Mouse (Mus musculus) forebrain, embryonic 15.5 days (tissue): ENCODE measurements around the gene Cdk14. TPM values are rescaled to one million over a fixed set of nuclear protein-coding genes. Genes with fewer than 3 reads are reported as not detected.

Experiments
- ATAC-seq: fragments of 200-750 bp; cut with Nextera tagmentation; replicated peaks from 2 replicates; pipeline ENCODE4 v1.8.0; 2017; ENCODE audit warnings: mild to moderate bottlenecking, moderate TSS enrichment, moderate library complexity
- H3K27ac ChIP-seq: fragments of 300-500 bp; sonication (generic); replicated peaks from 2 replicates; pipeline ENCODE4 v1.5.1; 2015; ENCODE audit warnings: mild to moderate bottlenecking, inconsistent platforms
- H3K27me3 ChIP-seq: fragments of 300-500 bp; sonication (generic); 2 replicates; pipeline ENCODE4 v1.6.1; 2015; ENCODE audit warnings: inconsistent platforms
- H3K36me3 ChIP-seq: fragments of 300-500 bp; sonication (generic); 2 replicates; pipeline ENCODE4 v1.6.1; 2015; ENCODE audit warnings: mild to moderate bottlenecking, inconsistent platforms
- H3K4me1 ChIP-seq: fragments of 300-500 bp; sonication (generic); 2 replicates; pipeline ENCODE4 v1.6.1; 2015; ENCODE audit warnings: inconsistent platforms
- H3K4me2 ChIP-seq: fragments of 300-500 bp; sonication (generic); replicated peaks from 2 replicates; pipeline ENCODE4 v1.6.1; 2015; ENCODE audit warnings: mild to moderate bottlenecking, inconsistent platforms
- H3K4me3 ChIP-seq: fragments of 300-500 bp; sonication (generic); 2 replicates; pipeline ENCODE4 v1.5.1; 2015; ENCODE audit warnings: mild to moderate bottlenecking, inconsistent platforms
- H3K9ac ChIP-seq: fragments of 300-500 bp; sonication (generic); replicated peaks from 2 replicates; pipeline ENCODE4 v1.6.1; 2015; ENCODE audit warnings: mild to moderate bottlenecking, inconsistent platforms
- H3K9me3 ChIP-seq: fragments of 300-500 bp; sonication (generic); 2 replicates; pipeline ENCODE4 v1.6.1; 2016; ENCODE audit warnings: inconsistent platforms
- WGBS: fragments of 180-500 bp; shearing (Covaris S2); methylation state at CpG from one replicate; pipeline ENCODE4 v1.1.7; 2015; ENCODE audit warnings: mixed read lengths; 5-methylcytosine and 5-hydroxymethylcytosine counted together
- polyA plus RNA-seq: library from polyadenylated mRNA; unstranded; fragments of >200 nt; fragmentation: Nextera tagmentation; extraction: Ambion mirVana; gene quantifications from 2 replicates; pipeline ENCODE4 v1.2.1, GENCODE M21; 2015

Cdk14 gene
- polyA plus RNA-seq, 1 experiment from 2014 or later: 34.4 TPM

GRCm38 (mm10) chr5:4891862-4892704 is 528.0 kb downstream of the Cdk14 start:
- ATAC-seq: no peak
- Histone ChIP-seq H3K36me3 (no peaks in the 10 kb centered on the region), H3K27me3 (no peaks in the 10 kb centered on the region), H3K9ac (no peak overlapping the region), H3K27ac (no peak overlapping the region), H3K4me3 (no peak overlapping the region), H3K9me3 (no peaks in the 10 kb centered on the region), H3K4me1 (peaks cover 19% of the 10 kb centered on the region), H3K4me2 (no peak overlapping the region)
- 60% methylated on average over 17 of the region's 17 CpGs for WGBS

- 74% methylated on average over 4 of the region's 4 CpGs for WGBS
- H3K9me3 ChIP-seq: no peaks in the 10 kb centered on the region
- no peak overlapping the region for H3K4me2 ChIP-seq
- no peaks in the 10 kb centered on the region for H3K27me3 ChIP-seq
- no peak overlapping the region for H3K9ac ChIP-seq
- no peak for ATAC-seq
- no peaks in the 10 kb centered on the region for H3K36me3 ChIP-seq
- no peak overlapping the region for H3K27ac ChIP-seq
- no peak overlapping the region for H3K4me3 ChIP-seq
- H3K4me1 ChIP-seq: peaks cover 2% of the 10 kb centered on the region
Measured at GRCm38 (mm10) chr5:4887069-4887468, 533.0 kb downstream of the Cdk14 start.

- H3K36me3 ChIP-seq: no peaks in the 10 kb centered on the region
- H3K9me3 ChIP-seq: no peaks in the 10 kb centered on the region
- no peaks in the 10 kb centered on the region for H3K27me3 ChIP-seq
- no peak for ATAC-seq
- no peak overlapping the region for H3K4me3 ChIP-seq
- H3K4me1 ChIP-seq: peaks cover 12% of the 10 kb centered on the region
- no peak overlapping the region for H3K4me2 ChIP-seq
- 94% methylated on average over 1 of the region's 1 CpGs for WGBS
- H3K27ac ChIP-seq: no peak overlapping the region
- no peak overlapping the region for H3K9ac ChIP-seq
Measured at GRCm38 (mm10) chr5:4882841-4883240, 537.3 kb downstream of the Cdk14 start.

- no peak overlapping the region for H3K9ac ChIP-seq
- H3K4me3 ChIP-seq: no peak overlapping the region
- H3K4me2 ChIP-seq: no peak overlapping the region
- no peaks in the 10 kb centered on the region for H3K27me3 ChIP-seq
- 55% methylated on average over 4 of the region's 4 CpGs for WGBS
- ATAC-seq: no peak
- H3K27ac ChIP-seq: no peak overlapping the region
- no peaks in the 10 kb centered on the region for H3K36me3 ChIP-seq
- H3K4me1 ChIP-seq: peaks cover 30% of the 10 kb centered on the region
- H3K9me3 ChIP-seq: no peaks in the 10 kb centered on the region
Measured at GRCm38 (mm10) chr5:4880331-4880730, 539.8 kb downstream of the Cdk14 start.

GRCm38 (mm10) chr5:4878934-4879333 is 541.2 kb downstream of the Cdk14 start:
- Histone ChIP-seq H3K4me3 (no peak overlapping the region), H3K4me2 (no peak overlapping the region), H3K9me3 (no peaks in the 10 kb centered on the region), H3K27ac (0 out of 2 replicates have a peak overlapping the region, but pooled peaks have one; percentile 10), H3K4me1 (peaks cover 30% of the 10 kb centered on the region), H3K27me3 (no peaks in the 10 kb centered on the region), H3K9ac (no peak overlapping the region), H3K36me3 (no peaks in the 10 kb centered on the region)
- WGBS: 23% methylated on average over 3 of the region's 3 CpGs
- ATAC-seq: no peak

- peak; percentile 29 for ATAC-seq
- H3K9ac ChIP-seq: no peak overlapping the region
- peaks cover 30% of the 10 kb centered on the region for H3K4me1 ChIP-seq
- WGBS: 7% methylated on average over 4 of the region's 4 CpGs
- no peaks in the 10 kb centered on the region for H3K36me3 ChIP-seq
- peak overlapping the region; percentile 66 for H3K27ac ChIP-seq
- H3K4me3 ChIP-seq: no peak overlapping the region
- H3K9me3 ChIP-seq: no peaks in the 10 kb centered on the region
- no peak overlapping the region for H3K4me2 ChIP-seq
- H3K27me3 ChIP-seq: no peaks in the 10 kb centered on the region
Measured at GRCm38 (mm10) chr5:4877638-4878037, 542.5 kb downstream of the Cdk14 start.

GRCm38 (mm10) chr5:4877131-4877631 is 542.9 kb downstream of the Cdk14 start:
- Histone ChIP-seq H3K4me3 (no peak overlapping the region), H3K9me3 (no peaks in the 10 kb centered on the region), H3K4me2 (no peak overlapping the region), H3K36me3 (no peaks in the 10 kb centered on the region), H3K27ac (peak overlapping the region; percentile 66), H3K4me1 (peaks cover 30% of the 10 kb centered on the region), H3K27me3 (no peaks in the 10 kb centered on the region), H3K9ac (no peak overlapping the region)
- WGBS: 2% methylated on average over 5 of the region's 5 CpGs
- ATAC-seq: peak; percentile 63

- H3K9me3 ChIP-seq: no peaks in the 10 kb centered on the region
- peaks cover 30% of the 10 kb centered on the region for H3K4me1 ChIP-seq
- H3K36me3 ChIP-seq: no peaks in the 10 kb centered on the region
- 44% methylated on average over 15 of the region's 15 CpGs for WGBS
- H3K27ac ChIP-seq: peak overlapping the region; percentile 66; the same call in 1 of the 2 replicates
- H3K9ac ChIP-seq: no peak overlapping the region
- ATAC-seq: peak; percentile 60
- H3K27me3 ChIP-seq: no peaks in the 10 kb centered on the region
- no peak overlapping the region for H3K4me2 ChIP-seq
- no peak overlapping the region for H3K4me3 ChIP-seq
Measured at GRCm38 (mm10) chr5:4876653-4877091, 543.4 kb downstream of the Cdk14 start.

- Histone ChIP-seq H3K27me3 (no peaks in the 10 kb centered on the region), H3K4me2 (no peak overlapping the region), H3K9me3 (no peaks in the 10 kb centered on the region), H3K4me1 (peaks cover 41% of the 10 kb centered on the region), H3K4me3 (no peak overlapping the region), H3K9ac (no peak overlapping the region), H3K27ac (no peak overlapping the region), H3K36me3 (no peaks in the 10 kb centered on the region)
- WGBS: 19% methylated on average over 4 of the region's 4 CpGs
- ATAC-seq: no peak
Measured at GRCm38 (mm10) chr5:4870041-4870726, 549.9 kb downstream of the Cdk14 start.

GRCm38 (mm10) chr5:4868563-4869120 is 551.5 kb downstream of the Cdk14 start:
- no peak overlapping the region for H3K9ac ChIP-seq
- H3K4me1 ChIP-seq: peaks cover 41% of the 10 kb centered on the region
- H3K27ac ChIP-seq: peak overlapping the region; percentile 34
- ATAC-seq: 0 out of 2 replicates have a peak, but pooled peaks have one; percentile 20
- no peak overlapping the region for H3K4me3 ChIP-seq
- no peaks in the 10 kb centered on the region for H3K9me3 ChIP-seq
- WGBS: 18% methylated on average over 6 of the region's 6 CpGs
- no peak overlapping the region for H3K4me2 ChIP-seq
- no peaks in the 10 kb centered on the region for H3K36me3 ChIP-seq
- H3K27me3 ChIP-seq: no peaks in the 10 kb centered on the region

- no peak overlapping the region for H3K9ac ChIP-seq
- H3K27ac ChIP-seq: peak overlapping the region; percentile 34
- H3K4me2 ChIP-seq: no peak overlapping the region
- H3K4me3 ChIP-seq: no peak overlapping the region
- no peaks in the 10 kb centered on the region for H3K27me3 ChIP-seq
- peak; percentile 77 for ATAC-seq
- WGBS: 6% methylated on average over 6 of the region's 6 CpGs
- H3K9me3 ChIP-seq: no peaks in the 10 kb centered on the region
- H3K4me1 ChIP-seq: peaks cover 42% of the 10 kb centered on the region
- H3K36me3 ChIP-seq: no peaks in the 10 kb centered on the region
Measured at GRCm38 (mm10) chr5:4867849-4868562, 552.1 kb downstream of the Cdk14 start.
